Mouse (Mus musculus): ENCODE results near the gene Ptges2.

Ptges2 gene

DNA sequence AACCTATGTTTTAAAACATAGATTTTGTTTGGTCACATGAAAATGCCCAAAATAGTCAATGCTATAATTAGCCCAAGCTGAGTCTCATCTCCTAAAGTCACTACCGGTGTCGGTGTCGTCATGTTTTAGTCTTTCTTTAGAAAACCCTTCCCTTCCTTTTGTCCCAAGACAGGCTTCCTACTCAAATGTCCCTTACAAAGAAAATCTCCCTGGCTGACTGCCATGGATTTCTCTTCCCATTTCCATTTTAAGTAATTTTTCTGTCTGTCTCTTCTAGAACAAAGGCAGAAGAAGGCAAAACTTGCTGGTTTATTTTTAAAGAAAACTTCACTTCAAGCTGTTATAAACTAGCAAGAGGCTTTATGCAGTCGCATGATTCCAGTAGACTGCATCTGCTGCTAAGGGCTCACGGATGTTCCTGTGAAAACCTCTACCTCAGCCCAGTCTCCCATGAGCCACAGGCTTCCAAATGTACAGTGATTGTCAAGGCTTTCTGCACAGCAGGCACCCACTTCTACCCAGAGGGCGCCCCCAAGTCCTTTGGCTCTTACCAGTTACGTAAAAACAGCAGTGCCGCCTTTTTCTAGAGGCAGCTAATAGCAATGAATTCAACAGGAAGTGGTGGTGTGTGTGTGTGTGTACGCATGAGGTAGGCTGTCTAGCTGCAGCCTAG, 51.7 kb downstream of the Ptges2 start:
- peak; percentile 81 for DNase-seq

DNA sequence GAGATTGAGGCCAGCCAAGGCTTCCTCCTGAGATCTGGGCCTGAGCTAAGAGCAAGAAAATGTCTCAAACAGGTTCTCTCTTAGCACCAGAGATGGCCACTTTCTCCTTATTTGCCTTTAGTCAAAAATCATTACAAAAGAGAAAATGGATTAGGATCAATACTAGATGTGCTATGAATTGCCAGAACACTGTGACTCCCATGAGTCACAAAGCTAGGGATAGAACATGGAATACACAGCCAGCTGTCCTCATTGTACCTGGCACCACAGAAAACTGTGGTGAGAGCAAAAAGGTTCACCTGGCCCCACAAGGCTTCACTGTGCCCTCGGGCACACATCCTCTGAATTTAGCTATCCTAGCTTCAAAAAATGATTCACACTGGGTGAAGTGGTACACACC, 52.8 kb downstream of the Ptges2 start:
- no peak for DNase-seq

DNA sequence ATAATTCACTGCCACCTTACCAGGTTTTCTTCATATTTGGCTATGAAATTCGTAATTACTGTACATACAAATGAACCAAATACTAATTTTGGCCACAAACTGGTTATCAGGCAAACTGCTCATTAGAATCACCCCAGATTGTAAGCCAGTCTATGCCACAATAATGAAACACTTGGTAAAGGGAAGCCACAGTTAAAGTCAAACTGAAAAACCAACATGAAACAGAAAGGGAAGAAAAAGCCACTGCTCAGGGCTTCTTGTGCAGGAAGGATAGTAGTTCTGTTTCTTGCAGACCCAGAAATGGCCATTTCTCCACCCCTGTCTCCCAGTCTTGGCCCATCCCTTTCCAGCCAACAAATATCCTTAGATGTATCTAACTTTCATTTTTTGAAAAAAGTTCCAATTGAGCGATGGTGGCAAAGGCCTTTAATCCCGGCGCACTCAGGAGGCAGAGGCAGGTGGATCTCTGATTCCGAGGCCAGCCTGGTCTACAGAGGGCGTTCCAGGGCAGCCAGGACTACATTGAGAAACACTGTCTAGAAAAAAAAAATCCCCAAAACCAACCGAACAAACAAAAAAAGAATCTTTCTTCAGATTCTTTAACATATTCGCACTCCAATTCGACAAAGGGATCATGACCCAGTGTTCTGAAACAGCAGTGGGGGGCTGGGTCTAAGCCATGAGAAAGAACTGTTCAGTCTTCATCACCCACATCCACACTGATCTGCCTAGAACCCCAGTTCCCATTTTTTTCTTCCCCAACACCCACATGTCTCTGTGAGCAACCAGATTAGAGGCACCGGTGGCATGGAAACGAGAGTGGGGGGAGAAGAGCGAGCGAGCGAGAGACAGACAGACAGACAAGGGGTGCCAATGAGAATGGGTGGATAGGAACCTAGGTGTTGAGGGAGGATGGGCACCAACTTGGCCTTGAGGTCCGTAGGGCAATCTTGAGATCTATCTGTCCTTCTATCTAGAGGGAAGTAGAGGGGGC, 54.4 kb downstream of the Ptges2 start, which contains the start of gene Naif1:
Gene Naif1 (plus strand): TSS at position 697 of the 994 bp plus-strand sequence.
- peak; percentile 28 for DNase-seq

DNA sequence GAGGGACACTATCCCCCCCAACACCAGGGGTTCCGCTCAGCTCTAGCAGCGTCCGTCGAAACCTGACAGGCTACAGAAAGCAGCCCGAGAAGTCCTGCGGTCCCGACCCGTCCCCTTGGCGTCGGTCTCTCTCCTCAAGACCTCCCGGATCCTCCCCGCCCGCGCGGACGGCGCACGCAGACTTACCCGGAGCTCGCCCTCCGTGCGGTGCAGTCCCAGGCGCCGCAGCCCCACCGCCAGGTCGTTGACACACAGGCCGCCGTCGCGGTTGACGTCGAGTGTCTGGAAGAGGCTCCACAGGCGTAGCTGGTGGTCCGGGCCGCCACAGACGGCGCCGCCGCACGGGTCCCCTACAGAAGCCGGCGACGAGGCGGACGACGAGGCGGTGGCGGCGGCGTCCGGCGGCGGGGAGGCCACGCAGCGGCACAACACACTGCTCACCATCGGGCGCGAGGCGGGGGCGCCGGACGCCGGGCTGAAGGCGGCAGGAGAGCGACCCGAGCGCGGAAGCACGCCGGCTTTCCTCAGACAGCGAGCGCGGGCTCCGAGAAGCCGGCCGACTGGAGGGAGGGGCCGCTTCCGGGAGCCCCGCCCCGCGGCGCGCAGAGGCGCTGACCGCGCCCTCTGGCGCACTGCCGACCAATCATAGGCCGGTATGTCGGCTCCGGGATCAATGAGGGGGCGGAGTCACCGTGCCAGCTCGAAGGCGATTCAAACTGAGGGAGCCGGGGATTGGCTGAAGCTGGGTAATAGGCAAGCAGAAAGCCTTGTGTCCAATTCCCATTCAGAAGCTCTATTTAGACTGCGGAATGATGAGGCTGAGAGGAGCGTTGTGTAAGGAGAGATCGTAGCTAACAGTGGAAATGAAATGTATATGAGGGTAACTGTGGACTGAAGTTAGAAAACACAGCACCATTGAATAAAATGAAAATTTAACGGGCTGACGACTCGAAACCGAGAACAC, 55.5 kb downstream of the Ptges2 start, which contains the start of gene Slc25a25:
Gene Slc25a25 (minus strand): TSS at position 565 of the 964 bp plus-strand sequence.
- peak; percentile 98 for DNase-seq

DNA sequence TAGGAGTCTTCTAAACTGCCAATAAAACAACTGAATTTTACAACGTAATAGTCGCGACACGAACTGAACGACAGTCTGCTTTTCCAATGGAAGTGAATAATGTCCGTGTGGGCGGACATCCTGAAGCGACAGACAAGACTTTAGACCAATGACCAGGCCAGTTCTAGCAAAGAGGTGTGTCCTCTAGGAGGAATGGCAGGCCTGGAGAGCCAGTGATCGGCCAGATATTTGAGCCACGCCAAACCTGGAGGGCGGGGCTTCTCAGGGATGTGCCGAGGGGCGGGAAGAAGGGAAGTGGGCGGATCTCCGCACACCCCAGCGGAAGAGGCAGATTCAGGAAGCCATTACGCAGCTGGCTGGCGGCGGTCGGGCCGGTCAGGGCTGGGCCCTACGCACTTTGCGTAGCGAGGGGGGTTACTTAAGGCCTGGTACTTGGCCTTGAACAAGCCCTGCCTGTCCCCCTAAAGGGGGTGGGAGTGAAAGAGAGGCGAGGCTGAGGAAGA, 56.2 kb downstream of the Ptges2 start:
- peak; percentile 97 for DNase-seq

DNA sequence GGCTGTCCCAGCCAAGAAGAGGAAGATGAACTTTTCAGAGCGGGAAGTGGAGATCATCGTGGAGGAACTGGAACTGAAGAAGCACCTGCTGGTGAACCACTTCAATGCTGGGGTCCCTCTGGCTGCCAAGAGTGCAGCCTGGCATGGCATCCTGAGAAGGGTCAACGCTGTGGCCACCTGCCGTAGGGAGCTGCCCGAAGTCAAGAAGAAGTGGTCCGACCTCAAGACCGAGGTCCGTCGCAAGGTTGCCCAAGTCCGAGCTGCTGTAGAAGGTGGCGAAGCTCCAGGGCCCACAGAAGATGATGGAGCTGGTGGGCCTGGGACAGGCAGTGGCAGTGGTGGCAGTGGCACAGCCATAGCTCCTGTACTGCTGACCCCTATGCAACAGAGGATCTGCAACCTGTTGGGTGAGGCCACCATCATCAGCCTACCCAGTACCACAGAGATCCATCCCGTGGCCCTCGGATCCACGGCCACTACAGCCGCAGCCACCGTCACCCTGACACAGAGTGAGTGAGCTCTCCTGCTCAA, 56.8 kb downstream of the Ptges2 start:
- DNase-seq, result peak; percentile 41

DNA sequence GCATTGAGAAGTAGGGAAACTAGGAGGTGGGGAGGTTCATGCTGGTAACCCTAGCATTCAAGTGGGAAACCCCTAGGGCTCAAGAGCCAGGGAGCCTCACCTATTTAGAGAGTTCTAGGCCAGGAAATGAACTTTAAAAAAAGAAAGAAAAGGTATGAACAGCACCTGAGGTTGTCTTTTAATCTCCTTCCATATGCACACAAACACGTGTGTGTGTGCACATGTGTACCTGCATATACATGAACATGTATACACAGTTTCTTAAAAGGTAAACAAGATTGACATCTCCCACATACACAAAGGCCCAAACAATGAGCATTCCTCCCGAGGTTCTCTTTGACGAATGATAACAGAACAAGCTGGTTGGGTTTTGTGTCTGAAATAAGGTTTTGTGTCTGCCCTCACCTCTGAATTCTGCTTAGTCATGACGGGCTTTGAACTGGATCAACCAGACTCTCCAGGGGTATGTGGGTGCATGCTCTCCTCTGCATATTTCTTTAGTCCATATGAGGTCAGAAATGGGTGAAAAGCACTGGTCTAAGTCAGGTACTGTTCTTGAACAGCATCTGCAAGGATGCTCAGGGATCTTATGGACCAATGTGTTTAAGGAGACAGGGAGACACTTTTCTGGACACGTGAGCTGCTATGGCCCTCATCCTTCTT, 58.1 kb downstream of the Ptges2 start:
- DNase-seq, result no peak

DNA sequence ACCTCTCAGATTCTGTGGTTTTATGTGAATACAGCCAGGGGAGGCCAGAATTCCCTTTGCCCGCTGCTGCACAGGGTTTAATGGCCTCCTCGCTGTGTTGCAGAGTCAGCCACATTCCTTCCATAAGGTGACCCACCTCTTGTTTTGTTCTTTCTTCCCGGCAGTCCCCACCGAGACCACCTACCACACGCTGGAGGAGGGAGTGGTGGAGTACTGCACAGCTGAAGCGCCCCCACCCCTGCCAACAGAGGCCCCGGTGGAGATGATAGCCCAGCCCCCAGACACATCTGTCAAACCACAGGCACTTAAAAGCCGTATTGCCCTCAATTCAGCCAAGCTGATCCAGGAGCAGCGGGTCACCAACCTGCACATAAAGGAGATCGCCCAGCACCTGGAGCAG, 58.9 kb downstream of the Ptges2 start:
- DNase-seq, result peak; percentile 44

DNA sequence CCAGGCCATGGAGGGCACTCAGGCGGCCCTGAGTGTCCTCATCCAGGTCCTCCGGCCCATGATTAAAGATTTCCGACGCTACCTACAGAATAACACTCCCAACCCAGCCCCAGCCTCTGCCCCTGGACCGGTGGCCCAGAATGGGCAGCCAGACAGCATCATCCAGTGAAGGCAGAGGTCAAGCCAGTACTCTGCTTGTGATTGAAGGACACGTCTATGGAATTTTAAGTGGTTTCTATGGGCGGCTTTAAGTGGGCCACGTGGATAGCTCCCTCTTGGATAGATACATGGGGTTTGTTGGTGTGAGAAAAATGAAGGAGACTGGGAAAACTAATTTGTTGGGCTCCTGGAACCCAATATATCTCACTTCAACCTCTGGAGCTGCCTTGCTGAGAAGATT, 59.4 kb downstream of the Ptges2 start:
- no peak for DNase-seq

Data from thymus, postnatal 14 days (tissue).